Mouse (Mus musculus): ENCODE measurements around the gene Pcid2. TPM values are rescaled to one million over a fixed set of nuclear protein-coding genes. Genes with fewer than 3 reads are reported as not detected.

The Pcid2 gene
- total RNA-seq (2022): 10 to 100 TPM; 25.6 to 35.2 (median 27.4) TPM

- DNase-seq (ENCODE audit: low spot score in 2 of 2): peak; percentile 95
Observed at GRCm38 (mm10) chr8:13105087-13105881, at the start of gene Pcid2, which contains the start of gene Cul4a. Gene Pcid2 (minus strand): TSS chr8:13105459. Gene Cul4a (plus strand): TSS chr8:13105621.

- no peak for DNase-seq (ENCODE audit: low spot score in 2 of 2)
Observed at GRCm38 (mm10) chr8:13154099-13154498, 48.8 kb upstream of the Pcid2 start.

GRCm38 (mm10) chr8:13150929-13151328, 45.7 kb upstream of the Pcid2 start:
- no peak for DNase-seq (ENCODE audit: low spot score in 2 of 2)

- no peak for DNase-seq (ENCODE audit: low spot score in 2 of 2)
Observed at GRCm38 (mm10) chr8:13149866-13150265, 44.6 kb upstream of the Pcid2 start.

- DNase-seq (ENCODE audit: low spot score in 2 of 2): no peak
Observed at GRCm38 (mm10) chr8:13149287-13149686, 44.0 kb upstream of the Pcid2 start.

- DNase-seq (ENCODE audit: low spot score in 2 of 2): no peak
Observed at GRCm38 (mm10) chr8:13148476-13148875, 43.2 kb upstream of the Pcid2 start.

GRCm38 (mm10) chr8:13141681-13142080, 36.4 kb upstream of the Pcid2 start:
- no peak for DNase-seq (ENCODE audit: low spot score in 2 of 2)

GRCm38 (mm10) chr8:13139641-13140182, 34.5 kb upstream of the Pcid2 start:
- DNase-seq (ENCODE audit: low spot score in 2 of 2): no peak

- peak in 1 of 2 experiments; percentile 59 for DNase-seq (ENCODE audit: low spot score in 2 of 2)
Observed at GRCm38 (mm10) chr8:13132220-13132619, 27.0 kb upstream of the Pcid2 start.

- DNase-seq (ENCODE audit: low spot score in 2 of 2): no peak
Observed at GRCm38 (mm10) chr8:13124897-13125296, 19.6 kb upstream of the Pcid2 start.

GRCm38 (mm10) chr8:13122887-13123421, 17.7 kb upstream of the Pcid2 start:
- DNase-seq (ENCODE audit: low spot score in 2 of 2): no peak

- no peak for DNase-seq (ENCODE audit: low spot score in 2 of 2)
Observed at GRCm38 (mm10) chr8:13120882-13121665, 15.8 kb upstream of the Pcid2 start.

GRCm38 (mm10) chr8:13118516-13118915, 13.3 kb upstream of the Pcid2 start:
- no peak for DNase-seq (ENCODE audit: low spot score in 2 of 2)

GRCm38 (mm10) chr8:13117096-13117495, 11.8 kb upstream of the Pcid2 start:
- DNase-seq (ENCODE audit: low spot score in 2 of 2): no peak

GRCm38 (mm10) chr8:13113232-13113631, 8.0 kb upstream of the Pcid2 start:
- DNase-seq (ENCODE audit: low spot score in 2 of 2): no peak

GRCm38 (mm10) chr8:13111917-13112316, 6.7 kb upstream of the Pcid2 start:
- DNase-seq (ENCODE audit: low spot score in 2 of 2): no peak

- no peak for DNase-seq (ENCODE audit: low spot score in 2 of 2)
Observed at GRCm38 (mm10) chr8:13109416-13109960, 4.2 kb upstream of the Pcid2 start.

- no peak for DNase-seq (ENCODE audit: low spot score in 2 of 2)
Observed at GRCm38 (mm10) chr8:13108967-13109366, 3.7 kb upstream of the Pcid2 start.

GRCm38 (mm10) chr8:13107990-13108638, 2.9 kb upstream of the Pcid2 start:
- DNase-seq (ENCODE audit: low spot score in 2 of 2): no peak

GRCm38 (mm10) chr8:13105908-13106551, 771 bp upstream of the Pcid2 start:
- DNase-seq (ENCODE audit: low spot score in 2 of 2): peak in 1 of 2 experiments; percentile 21
